Mouse (Mus musculus) ES-E14 (cell line): Measurements from ENCODE around the gene Rtn4rl1.

Experiments used
- CHD2 ChIP-seq: IDR thresholded peaks from 2 replicates; pipeline ENCODE4 v1.6.1; 2014; ENCODE audit warnings: mild to moderate bottlenecking, low read depth, low read length, inconsistent platforms
- MAFK ChIP-seq: IDR thresholded peaks from 2 replicates; pipeline ENCODE4 v1.6.1; 2014; ENCODE audit warnings: mild to moderate bottlenecking, low read depth, low read length, inconsistent platforms; ENCODE audit not compliant: insufficient read depth
- ZNF384 ChIP-seq: IDR thresholded peaks from 2 replicates; pipeline ENCODE4 v1.6.1; 2012; ENCODE audit warnings: low read depth, low read length, inconsistent platforms

GRCm38 (mm10) chr11:75262181-75262580, 68.6 kb downstream of the Rtn4rl1 start:
- no peak for TF ChIP-seq MAFK
- TF ChIP-seq ZNF384, result no peak
- TF ChIP-seq CHD2, result no peak
